Mouse (Mus musculus) myocyte (in vitro differentiated cells): ENCODE data around the gene Gm614.
A peak's percentile ranks its signal among the peaks of the same experiment; 100 is the strongest.

Experiments
- E2F4 ChIP-seq: IDR thresholded peaks from one replicate; pipeline ENCODE4 v1.6.1; 2011; ENCODE audit warnings: mild to moderate bottlenecking, control low read depth, moderate library complexity; ENCODE audit not compliant: insufficient read depth
- MAX ChIP-seq: IDR thresholded peaks from one replicate; pipeline ENCODE4 v1.6.1; 2011; ENCODE audit warnings: low read depth, mild to moderate bottlenecking, control low read depth
- MYOG ChIP-seq, 3 experiments: IDR thresholded peaks; one replicate each; pipeline ENCODE4 v1.6.1; 2011; ENCODE audit warnings: control low read depth in 2 of 3, low read depth in 2 of 3, mild to moderate bottlenecking in 2 of 3; ENCODE audit not compliant: insufficient read length in 2 of 3, control insufficient read depth in 1 of 3, insufficient read depth in 1 of 3
- POLR2A ChIP-seq: IDR thresholded peaks from one replicate; pipeline ENCODE4 v1.6.1; 2011; ENCODE audit warnings: low read depth, mild to moderate bottlenecking, control low read depth, moderate library complexity; ENCODE audit not compliant: insufficient read length
- POLR2AphosphoS2 ChIP-seq: IDR thresholded peaks from one replicate; pipeline ENCODE4 v1.6.1; 2011; ENCODE audit warnings: low read depth, control low read depth; ENCODE audit not compliant: insufficient read length
- REST ChIP-seq: IDR thresholded peaks from one replicate; pipeline ENCODE4 v1.6.1; 2011; ENCODE audit warnings: mild to moderate bottlenecking, control low read depth, moderate library complexity; ENCODE audit not compliant: insufficient read depth, insufficient read length
- USF1 ChIP-seq: IDR thresholded peaks from one replicate; pipeline ENCODE4 v1.6.1; 2011; ENCODE audit warnings: low read depth, mild to moderate bottlenecking, control low read depth, moderate library complexity

- TF ChIP-seq POLR2AphosphoS2 (peak; percentile 21), POLR2A (peak; percentile 53), MAX (no peak), E2F4 (no peak), USF1 (peak; percentile 29), MYOG (IDR thresholded peaks at IDR 0.05; ENCODE audit: control insufficient read depth in 1 of 3, insufficient read depth in 1 of 3, insufficient read length in 2 of 3, low read depth in 2 of 3) (peak in 2 of 3 experiments; percentile 58 to 83), REST (no peak)
These were observed 41.7 kb downstream of the Gm614 start, which contains the start of gene Snx12 for GRCm38 (mm10) chrX:101221834-101222795.
